Mouse (Mus musculus): ENCODE results near the gene Fip1l1. TPM values are rescaled to one million over a fixed set of nuclear protein-coding genes. Genes with fewer than 3 reads are reported as not detected.

Fip1l1 gene
- polyA plus RNA-seq, 1 experiment: 18.6 TPM

DNA sequence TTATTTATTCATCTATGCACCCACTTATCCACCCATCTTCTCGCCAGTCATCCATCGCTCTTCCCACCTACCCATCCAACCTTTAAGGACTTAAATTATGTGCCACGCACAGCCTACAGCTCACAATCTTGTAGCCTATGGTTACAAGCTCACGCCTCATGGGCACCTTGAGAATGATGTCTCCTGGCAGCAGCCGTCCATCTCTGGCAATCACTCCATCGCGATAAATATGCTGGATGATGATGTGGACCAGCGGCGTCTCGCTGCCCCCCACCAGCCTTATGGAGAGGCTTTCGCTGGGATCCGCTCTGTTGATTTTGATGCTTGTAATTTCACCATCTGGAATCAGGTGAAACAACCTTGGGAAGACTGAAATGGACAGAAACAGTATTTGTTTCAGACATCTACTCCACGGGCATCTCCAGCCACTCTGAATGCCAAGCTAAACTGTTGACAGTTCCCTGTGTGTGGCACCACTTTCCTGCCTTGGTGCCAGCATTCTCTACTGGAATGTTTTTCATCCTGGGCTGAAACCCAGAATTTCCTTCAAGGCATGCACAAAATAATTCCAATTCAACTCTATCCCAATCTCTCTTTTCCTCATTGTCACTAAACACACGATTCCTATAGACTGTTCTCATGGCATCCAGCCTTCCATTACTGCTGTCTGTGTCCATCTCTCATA, 88.2 kb downstream of the Fip1l1 start:
- H3K4me3 ChIP-seq (ENCODE audit: extremely low read depth, insufficient read depth, insufficient read length): no peak overlapping the region
- no peaks in the 10 kb centered on the region for H3K36me3 ChIP-seq (ENCODE audit: control insufficient read depth, insufficient read depth, low read length)
- H3K27me3 ChIP-seq (ENCODE audit: control insufficient read depth, insufficient read depth, low read length): no peaks in the 10 kb centered on the region
- H3K4me1 ChIP-seq (ENCODE audit: control insufficient read depth, insufficient read depth, insufficient read length): no peaks in the 10 kb centered on the region
- 94% methylated on average over 14 of the region's 14 CpGs for WGBS
- TF ChIP-seq CTCF (IDR thresholded peaks at IDR 0.05; ENCODE audit: extremely low read depth, insufficient read depth, insufficient read length, insufficient replicate concordance) (no peak), POLR2A (IDR thresholded peaks at IDR 0.05; ENCODE audit: low read depth, low read length) (no peak)
- H3K27ac ChIP-seq (ENCODE audit: insufficient read depth, low read length): no peak overlapping the region
- no peak for DNase-seq (ENCODE audit: low read depth in 1 of 2, low spot score in 2 of 2)

GRCm38 (mm10) chr5:74624385-74624784, 89.1 kb downstream of the Fip1l1 start:
- Histone ChIP-seq H3K4me3 (ENCODE audit: extremely low read depth, insufficient read depth, insufficient read length) (no peak overlapping the region), H3K36me3 (ENCODE audit: control insufficient read depth, insufficient read depth, low read length) (no peaks in the 10 kb centered on the region), H3K27ac (ENCODE audit: insufficient read depth, low read length) (no peak overlapping the region), H3K27me3 (ENCODE audit: control insufficient read depth, insufficient read depth, low read length) (no peaks in the 10 kb centered on the region), H3K4me1 (ENCODE audit: control insufficient read depth, insufficient read depth, insufficient read length) (no peaks in the 10 kb centered on the region)
- WGBS: 74% methylated on average over 5 of the region's 5 CpGs
- no peak for DNase-seq (ENCODE audit: low read depth in 1 of 2, low spot score in 2 of 2)
- no peak for TF ChIP-seq POLR2A (IDR thresholded peaks at IDR 0.05; ENCODE audit: low read depth, low read length)
- TF ChIP-seq CTCF (IDR thresholded peaks at IDR 0.05; ENCODE audit: extremely low read depth, insufficient read depth, insufficient read length, insufficient replicate concordance): no peak

DNA sequence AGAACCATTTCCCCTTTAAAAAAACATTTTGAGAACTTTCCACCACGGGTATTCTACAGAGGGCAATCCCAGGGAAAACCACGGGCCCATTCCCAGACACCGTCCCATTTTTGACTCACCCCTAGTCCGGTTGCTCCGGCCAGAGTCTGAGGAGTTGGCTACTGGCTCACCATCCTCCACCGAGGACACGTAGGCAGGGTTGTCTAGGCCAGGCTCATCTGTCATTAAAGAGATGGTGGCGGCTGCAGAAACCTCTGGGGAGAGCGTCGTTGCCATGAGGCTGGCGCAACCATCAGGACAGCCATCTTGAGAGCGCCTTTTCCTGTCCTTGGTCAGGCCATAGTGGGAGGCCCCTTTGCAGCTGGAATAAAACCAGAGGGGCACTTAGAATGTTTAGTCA, 92.8 kb downstream of the Fip1l1 start:
- 87% methylated on average over 12 of the region's 12 CpGs for WGBS
- H3K4me1 ChIP-seq (ENCODE audit: control insufficient read depth, insufficient read depth, insufficient read length): no peaks in the 10 kb centered on the region
- no peak for DNase-seq (ENCODE audit: low read depth in 1 of 2, low spot score in 2 of 2)

GRCm38 (mm10) chr5:74632369-74633114, 97.3 kb downstream of the Fip1l1 start:
- no peak overlapping the region for H3K4me3 ChIP-seq (ENCODE audit: extremely low read depth, insufficient read depth, insufficient read length)
- DNase-seq (ENCODE audit: low read depth in 1 of 2, low spot score in 2 of 2): no peak
- WGBS: 79% methylated on average over 17 of the region's 17 CpGs
- H3K27me3 ChIP-seq (ENCODE audit: control insufficient read depth, insufficient read depth, low read length): no peaks in the 10 kb centered on the region
- H3K4me1 ChIP-seq (ENCODE audit: control insufficient read depth, insufficient read depth, insufficient read length): no peaks in the 10 kb centered on the region
- H3K27ac ChIP-seq (ENCODE audit: insufficient read depth, low read length): no peak overlapping the region
- H3K36me3 ChIP-seq (ENCODE audit: control insufficient read depth, insufficient read depth, low read length): no peaks in the 10 kb centered on the region
- TF ChIP-seq CTCF (IDR thresholded peaks at IDR 0.05; ENCODE audit: extremely low read depth, insufficient read depth, insufficient read length, insufficient replicate concordance): no peak
- no peak for TF ChIP-seq POLR2A (IDR thresholded peaks at IDR 0.05; ENCODE audit: low read depth, low read length)

More for the DNA sequence above, 92.8 kb downstream of the Fip1l1 start:
- no peak overlapping the region for H3K27ac ChIP-seq (ENCODE audit: insufficient read depth, low read length)
- TF ChIP-seq POLR2A (IDR thresholded peaks at IDR 0.05; ENCODE audit: low read depth, low read length) (no peak), CTCF (IDR thresholded peaks at IDR 0.05; ENCODE audit: extremely low read depth, insufficient read depth, insufficient read length, insufficient replicate concordance) (no peak)
- H3K36me3 ChIP-seq (ENCODE audit: control insufficient read depth, insufficient read depth, low read length): no peaks in the 10 kb centered on the region
- H3K27me3 ChIP-seq (ENCODE audit: control insufficient read depth, insufficient read depth, low read length): no peaks in the 10 kb centered on the region
- no peak overlapping the region for H3K4me3 ChIP-seq (ENCODE audit: extremely low read depth, insufficient read depth, insufficient read length)

DNA sequence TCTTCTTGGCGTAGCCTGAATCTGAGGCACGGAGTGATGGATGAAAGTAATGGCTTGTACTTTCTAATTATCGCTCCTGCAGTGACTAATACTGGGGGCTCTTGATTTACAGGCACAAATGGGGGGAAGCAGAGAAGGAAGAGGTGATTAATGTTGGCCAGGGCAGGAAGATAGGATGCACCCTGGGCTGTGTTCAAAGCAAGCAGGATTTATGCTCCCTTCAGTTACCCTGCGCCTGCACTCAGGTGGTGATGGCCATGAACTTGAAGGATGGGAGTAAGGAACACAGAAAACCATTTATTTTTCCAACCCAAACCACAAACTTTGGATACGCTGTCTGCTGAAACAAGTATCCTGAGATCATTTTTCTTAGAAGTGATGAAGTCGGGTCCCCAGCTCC, 98.2 kb downstream of the Fip1l1 start:
- 91% methylated on average over 6 of the region's 6 CpGs for WGBS
- no peak overlapping the region for H3K4me3 ChIP-seq (ENCODE audit: extremely low read depth, insufficient read depth, insufficient read length)

DNA sequence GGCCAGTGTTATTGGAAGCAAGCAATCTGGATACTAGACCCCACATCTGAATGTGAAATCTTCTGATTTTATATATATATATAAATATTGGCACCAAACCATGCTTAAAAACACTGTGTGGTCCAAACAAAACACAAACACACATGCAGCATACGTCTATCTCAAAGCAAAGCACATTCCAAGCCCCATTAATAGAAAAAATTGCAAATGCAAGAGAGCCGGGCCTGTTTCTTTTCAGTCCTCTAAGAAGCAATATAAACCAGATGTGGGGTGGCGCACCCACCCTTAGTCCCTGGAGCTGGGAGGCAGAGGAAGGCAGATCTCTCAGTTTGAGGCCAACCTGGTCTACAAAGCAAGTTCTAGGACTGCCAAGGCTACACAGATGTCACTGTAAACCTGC, 99.1 kb downstream of the Fip1l1 start:
- no peaks in the 10 kb centered on the region for H3K36me3 ChIP-seq (ENCODE audit: control insufficient read depth, insufficient read depth, low read length)
- 86% methylated on average over 3 of the region's 3 CpGs for WGBS

More for the DNA sequence above, 98.2 kb downstream of the Fip1l1 start:
- no peak for TF ChIP-seq POLR2A (IDR thresholded peaks at IDR 0.05; ENCODE audit: low read depth, low read length)
- TF ChIP-seq CTCF (IDR thresholded peaks at IDR 0.05; ENCODE audit: extremely low read depth, insufficient read depth, insufficient read length, insufficient replicate concordance): no peak
- Histone ChIP-seq H3K4me1 (ENCODE audit: control insufficient read depth, insufficient read depth, insufficient read length) (no peaks in the 10 kb centered on the region), H3K27ac (ENCODE audit: insufficient read depth, low read length) (no peak overlapping the region), H3K27me3 (ENCODE audit: control insufficient read depth, insufficient read depth, low read length) (no peaks in the 10 kb centered on the region), H3K36me3 (ENCODE audit: control insufficient read depth, insufficient read depth, low read length) (no peaks in the 10 kb centered on the region)
- no peak for DNase-seq (ENCODE audit: low read depth in 1 of 2, low spot score in 2 of 2)

GRCm38 (mm10) chr5:74639516-74639915, 104.3 kb downstream of the Fip1l1 start:
- no peak for DNase-seq (ENCODE audit: low read depth in 1 of 2, low spot score in 2 of 2)
- TF ChIP-seq POLR2A (IDR thresholded peaks at IDR 0.05; ENCODE audit: low read depth, low read length) (no peak), CTCF (IDR thresholded peaks at IDR 0.05; ENCODE audit: extremely low read depth, insufficient read depth, insufficient read length, insufficient replicate concordance) (no peak)
- WGBS: 88% methylated on average over 6 of the region's 6 CpGs
- Histone ChIP-seq H3K27me3 (ENCODE audit: control insufficient read depth, insufficient read depth, low read length) (no peaks in the 10 kb centered on the region), H3K4me1 (ENCODE audit: control insufficient read depth, insufficient read depth, insufficient read length) (no peaks in the 10 kb centered on the region), H3K4me3 (ENCODE audit: extremely low read depth, insufficient read depth, insufficient read length) (no peak overlapping the region), H3K36me3 (ENCODE audit: control insufficient read depth, insufficient read depth, low read length) (no peaks in the 10 kb centered on the region), H3K27ac (ENCODE audit: insufficient read depth, low read length) (no peak overlapping the region)

More for the DNA sequence above, 99.1 kb downstream of the Fip1l1 start:
- H3K4me1 ChIP-seq (ENCODE audit: control insufficient read depth, insufficient read depth, insufficient read length): no peaks in the 10 kb centered on the region
- TF ChIP-seq POLR2A (IDR thresholded peaks at IDR 0.05; ENCODE audit: low read depth, low read length) (no peak), CTCF (IDR thresholded peaks at IDR 0.05; ENCODE audit: extremely low read depth, insufficient read depth, insufficient read length, insufficient replicate concordance) (no peak)
- DNase-seq (ENCODE audit: low read depth in 1 of 2, low spot score in 2 of 2): no peak
- no peak overlapping the region for H3K27ac ChIP-seq (ENCODE audit: insufficient read depth, low read length)
- no peak overlapping the region for H3K4me3 ChIP-seq (ENCODE audit: extremely low read depth, insufficient read depth, insufficient read length)
- H3K27me3 ChIP-seq (ENCODE audit: control insufficient read depth, insufficient read depth, low read length): no peaks in the 10 kb centered on the region

Measured in spleen, adult 2 months (tissue).